Mouse (Mus musculus) MN1 (cell line): Measurements from ENCODE around the gene Ucp2.

Experiments
- DNase-seq: peaks from one replicate; pipeline ENCODE4 v3.0.0-alpha.2; 2016; ENCODE audit warnings: low spot score

Gene Ucp2

GRCm38 (mm10) chr7:100503076-100503475 lies 9.9 kb downstream of the Ucp2 start:
- DNase-seq: no peak

- DNase-seq: no peak
Measured at GRCm38 (mm10) chr7:100504740-100505487, 11.8 kb downstream of the Ucp2 start.

GRCm38 (mm10) chr7:100506494-100506893 lies 13.4 kb downstream of the Ucp2 start:
- no peak for DNase-seq

- no peak for DNase-seq
Measured at GRCm38 (mm10) chr7:100508670-100509069, 15.5 kb downstream of the Ucp2 start.

- no peak for DNase-seq
Measured at GRCm38 (mm10) chr7:100511602-100512001, 18.5 kb downstream of the Ucp2 start.

GRCm38 (mm10) chr7:100514573-100514972 lies 21.4 kb downstream of the Ucp2 start, which contains the start of gene Dnajb13:
Gene Dnajb13 (minus strand): TSS chr7:100514960.
- DNase-seq: peak; percentile 58

- DNase-seq: no peak
Measured at GRCm38 (mm10) chr7:100520204-100520603, 27.1 kb downstream of the Ucp2 start.

GRCm38 (mm10) chr7:100520663-100521285 lies 27.6 kb downstream of the Ucp2 start:
- peak; percentile 82 for DNase-seq

- no peak for DNase-seq
Measured at GRCm38 (mm10) chr7:100522222-100522621, 29.1 kb downstream of the Ucp2 start.

GRCm38 (mm10) chr7:100524669-100525068 lies 31.5 kb downstream of the Ucp2 start:
- DNase-seq: no peak

- DNase-seq: no peak
Measured at GRCm38 (mm10) chr7:100530766-100531165, 37.6 kb downstream of the Ucp2 start.

- no peak for DNase-seq
Measured at GRCm38 (mm10) chr7:100533503-100533902, 40.4 kb downstream of the Ucp2 start.

- DNase-seq: no peak
Measured at GRCm38 (mm10) chr7:100534216-100534615, 41.1 kb downstream of the Ucp2 start.

GRCm38 (mm10) chr7:100535831-100536230 lies 42.7 kb downstream of the Ucp2 start:
- DNase-seq: no peak

GRCm38 (mm10) chr7:100536804-100537518 lies 43.8 kb downstream of the Ucp2 start, which contains the start of gene Coa4:
Gene Coa4 (plus strand): TSS chr7:100537071.
- peak; percentile 94 for DNase-seq

- no peak for DNase-seq
Measured at GRCm38 (mm10) chr7:100537519-100537902, 44.4 kb downstream of the Ucp2 start.

GRCm38 (mm10) chr7:100539516-100539915 lies 46.4 kb downstream of the Ucp2 start:
- no peak for DNase-seq

GRCm38 (mm10) chr7:100544437-100544836 lies 51.3 kb downstream of the Ucp2 start:
- no peak for DNase-seq

GRCm38 (mm10) chr7:100547631-100548030 lies 54.5 kb downstream of the Ucp2 start:
- peak; percentile 77 for DNase-seq

GRCm38 (mm10) chr7:100549796-100550195 lies 56.7 kb downstream of the Ucp2 start:
- DNase-seq: no peak

GRCm38 (mm10) chr7:100550338-100551007 lies 57.3 kb downstream of the Ucp2 start:
- peak; percentile 63 for DNase-seq
